Mouse (Mus musculus): Measurements from ENCODE around the gene Epor.

DNA sequence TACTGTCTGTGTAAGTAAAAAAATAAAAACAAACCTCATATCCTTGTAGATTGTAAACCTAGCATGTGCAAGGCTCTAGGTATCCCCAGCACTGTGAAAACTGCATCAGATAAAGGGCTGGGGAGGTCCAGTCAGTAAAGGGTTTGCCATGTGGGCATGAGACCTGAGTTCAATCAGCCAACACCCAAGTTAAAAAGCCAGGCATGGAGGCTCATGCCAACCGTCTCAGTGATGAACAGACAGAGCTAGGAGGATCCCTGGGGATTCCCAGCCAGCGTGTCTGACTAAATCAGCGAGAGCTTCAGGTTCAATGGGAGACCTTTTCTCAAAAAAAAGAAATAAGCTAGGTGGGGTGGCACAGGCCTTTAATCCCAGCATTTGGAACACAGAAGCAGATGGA lies 38.3 kb downstream of the Epor start:
- TF ChIP-seq CTCF (IDR thresholded peaks at IDR 0.05; ENCODE audit: control insufficient read depth, insufficient read depth, low read length) (no peak), POLR2A (IDR thresholded peaks at IDR 0.05; ENCODE audit: borderline replicate concordance, control insufficient read depth, low read depth, low read length) (no peak)
